Mouse (Mus musculus): ENCODE measurements around the gene Eif5a.
A peak's percentile ranks its signal among the peaks of the same experiment; 100 is the strongest.

The Eif5a gene

GRCm38 (mm10) chr11:69876867-69877266 is 44.9 kb downstream of the Eif5a start:
- DNase-seq (ENCODE audit: low read depth, low spot score), result peak; percentile 91

- DNase-seq (ENCODE audit: low read depth, low spot score), result peak; percentile 28
Observed at GRCm38 (mm10) chr11:69876186-69876585, 45.6 kb downstream of the Eif5a start.

- no peak for DNase-seq (ENCODE audit: low read depth, low spot score)
Observed at GRCm38 (mm10) chr11:69872451-69872850, 49.3 kb downstream of the Eif5a start.

GRCm38 (mm10) chr11:69871822-69872221 is 49.9 kb downstream of the Eif5a start:
- peak; percentile 47 for DNase-seq (ENCODE audit: low read depth, low spot score)

GRCm38 (mm10) chr11:69870289-69871069 is 51.3 kb downstream of the Eif5a start:
- no peak for DNase-seq (ENCODE audit: low read depth, low spot score)

- DNase-seq (ENCODE audit: low read depth, low spot score), result no peak
Observed at GRCm38 (mm10) chr11:69867335-69867734, 54.4 kb downstream of the Eif5a start.

Measured in A20 (cell line).